17 mouse cellular contexts compared by ENCODE assay signal in genomic region chr2:18731718-18732117, GRCm38 (mm10). TPM values are rescaled to one million over a fixed set of nuclear protein-coding genes. Genes with fewer than 3 reads are reported as not detected.
A peak's percentile ranks its signal among the peaks of the same experiment; 100 is the strongest.
DNase-seq lines count a peak whose midpoint lies in the region; ATAC-seq and TF ChIP-seq lines count a peak whose summit lies in the region.
"Had no signal": no experiment of that assay in that cellular context is flagged by ENCODE, and none has a peak within 500 bp of the region (broad histone marks: within the 10 kb centered on the region; RNA-seq: fewer than 3 reads in every experiment).

No protein-coding gene starts in this region.

- H3K4me2 ChIP-seq in hindbrain, embryonic 12.5 days (replicated peaks), result peak overlapping the region; percentile 32
- 0 out of 2 replicates have a peak overlapping the region, but pooled peaks have one; percentile 31 for H3K4me2 ChIP-seq in midbrain, embryonic 16.5 days (ENCODE audit: low read length)
- H3K4me2 ChIP-seq in stomach, postnatal 0 days (replicated peaks; ENCODE audit: low read depth), result no peak overlapping the region
- H3K4me2 ChIP-seq: embryonic facial prominence, embryonic 13.5 days; heart, embryonic 15.5 days; liver, embryonic 12.5 days had no signal

- 0 out of 2 replicates have a peak, but pooled peaks cover 7% of the 10 kb centered on the region for H3K4me1 ChIP-seq in hindbrain, embryonic 12.5 days
- no peaks in the 10 kb centered on the region for H3K4me1 ChIP-seq in midbrain, embryonic 16.5 days (ENCODE audit: control insufficient read depth, insufficient read depth, low read length)
- H3K4me1 ChIP-seq in stomach, postnatal 0 days (replicated peaks; ENCODE audit: control insufficient read depth, insufficient read depth), result no peaks in the 10 kb centered on the region
- H3K4me1 ChIP-seq: embryonic facial prominence, embryonic 13.5 days; heart, embryonic 15.5 days had no signal

- H3K4me3 ChIP-seq in hindbrain, embryonic 12.5 days, result no peak overlapping the region
- H3K4me3 ChIP-seq in midbrain, embryonic 16.5 days (ENCODE audit: low read depth, low read length), result no peak overlapping the region
- no peak overlapping the region for H3K4me3 ChIP-seq in stomach, postnatal 0 days (ENCODE audit: low read depth, low read length)
- H3K4me3 ChIP-seq: embryonic facial prominence, embryonic 13.5 days; heart, embryonic 15.5 days; liver, embryonic 12.5 days had no signal

- H3K27me3 ChIP-seq in hindbrain, embryonic 12.5 days, result no peaks in the 10 kb centered on the region
- no peaks in the 10 kb centered on the region for H3K27me3 ChIP-seq in midbrain, embryonic 16.5 days (ENCODE audit: control insufficient read depth, insufficient read depth, low read depth, low read length)
- H3K27me3 ChIP-seq in stomach, postnatal 0 days (ENCODE audit: control insufficient read depth, insufficient read depth, low read length), result no peaks in the 10 kb centered on the region
- H3K27me3 ChIP-seq: embryonic facial prominence, embryonic 13.5 days; heart, embryonic 15.5 days; liver, embryonic 12.5 days had no signal

- TF ChIP-seq EP300 in stomach, postnatal 0 days (optimal IDR thresholded peaks at IDR 0.05), result no peak

- no peak overlapping the region for H3K9ac ChIP-seq in hindbrain, embryonic 12.5 days
- no peak overlapping the region for H3K9ac ChIP-seq in midbrain, embryonic 16.5 days (ENCODE audit: low read depth, low read length)
- H3K9ac ChIP-seq in stomach, postnatal 0 days (ENCODE audit: low read length), result no peak overlapping the region
- H3K9ac ChIP-seq: embryonic facial prominence, embryonic 13.5 days; heart, embryonic 15.5 days; liver, embryonic 12.5 days had no signal

- H3K27ac ChIP-seq in hindbrain, embryonic 12.5 days, result no peak overlapping the region
- H3K27ac ChIP-seq in midbrain, embryonic 16.5 days (ENCODE audit: low read length), result no peak overlapping the region
- H3K27ac ChIP-seq in stomach, postnatal 0 days (replicated peaks), result no peak overlapping the region
- H3K27ac ChIP-seq: embryonic facial prominence, embryonic 13.5 days; heart, embryonic 15.5 days; liver, embryonic 12.5 days had no signal

- TF ChIP-seq CTCF in brain, embryonic 14.5 days (IDR thresholded peaks at IDR 0.05; ENCODE audit: borderline replicate concordance, extremely low read depth, insufficient read depth, insufficient read length), result no peak
- TF ChIP-seq CTCF in stomach, postnatal 0 days (IDR thresholded peaks at IDR 0.05; ENCODE audit: low read depth), result no peak

- TF ChIP-seq POLR2A in brain, embryonic 14.5 days (IDR thresholded peaks at IDR 0.05; ENCODE audit: borderline replicate concordance, extremely low read depth, insufficient read depth, insufficient read length, poor library complexity, severe bottlenecking), result no peak

- peak; percentile 86 for ATAC-seq in hindbrain, embryonic 12.5 days (ENCODE audit: low FRiP score)
- ATAC-seq in midbrain, embryonic 16.5 days, result no peak
- no peak for ATAC-seq in stomach, postnatal 0 days (ENCODE audit: low FRiP score, low TSS enrichment)
- no peak for ATAC-seq in inflammation-experienced regulatory T-cells, adult 6 months
- ATAC-seq: liver, embryonic 12.5 days; lung, postnatal 0 days had no signal

- H3K36me3 ChIP-seq in hindbrain, embryonic 12.5 days, result no peaks in the 10 kb centered on the region
- H3K36me3 ChIP-seq in midbrain, embryonic 16.5 days (ENCODE audit: control insufficient read depth, insufficient read depth, low read length), result no peaks in the 10 kb centered on the region
- no peaks in the 10 kb centered on the region for H3K36me3 ChIP-seq in stomach, postnatal 0 days (ENCODE audit: control insufficient read depth, insufficient read depth, low read length)
- H3K36me3 ChIP-seq: embryonic facial prominence, embryonic 13.5 days; heart, embryonic 15.5 days; liver, embryonic 12.5 days had no signal

- H3K9me3 ChIP-seq in hindbrain, embryonic 12.5 days (replicated peaks), result no peaks in the 10 kb centered on the region
- H3K9me3 ChIP-seq in midbrain, embryonic 16.5 days (replicated peaks; ENCODE audit: control insufficient read depth, low read length, poor library complexity, severe bottlenecking), result no peaks in the 10 kb centered on the region
- no peaks in the 10 kb centered on the region for H3K9me3 ChIP-seq in stomach, postnatal 0 days (ENCODE audit: control insufficient read depth, low read length)
- H3K9me3 ChIP-seq: embryonic facial prominence, embryonic 13.5 days; heart, embryonic 15.5 days; liver, embryonic 12.5 days had no signal

- 17% methylated on average over 9 of the region's 9 CpGs for WGBS in hindbrain, embryonic 12.5 days
- WGBS in midbrain, embryonic 16.5 days, result 14% methylated on average over 9 of the region's 9 CpGs
- WGBS in stomach, postnatal 0 days, result 43% methylated on average over 9 of the region's 9 CpGs

- DNase-seq in brain, embryonic 14.5 days (ENCODE audit: low read depth), result peak; percentile 85
- peak; percentile 61 for DNase-seq in embryo, embryonic 11 days
- no peak for DNase-seq in stomach, postnatal 0 days (ENCODE audit: low spot score)
- DNase-seq in layer of hippocampus, postnatal 25 days (ENCODE audit: extremely low spot score in 1 of 2, low spot score in 1 of 2), result no peak
- DNase-seq in cerebellum, postnatal 14 days, result no peak
- DNase-seq: cerebellum, adult 8-10 months; gastrocnemius, postnatal 36 days; kidney, postnatal 14 days; thymus, postnatal 14 days had no signal

RNA-seq across cellular contexts. Expression of gene Spag6, which starts 37.9 kb away (rescaled TPM):
- polyA plus RNA-seq in brain, embryonic 14.5 days (2012; rRNA removed), result 0.06 and 0.12 TPM in 2 replicates
- polyA plus RNA-seq in hindbrain, embryonic 12.5 days (2016; fragmentation: Nextera tagmentation; extraction: Ambion mirVana), result 0.22 and 0.35 TPM in 2 replicates
- polyA plus RNA-seq in midbrain, embryonic 16.5 days (2015; fragmentation: Nextera tagmentation; extraction: Ambion mirVana), result 0.10 TPM in 1 of 2 replicates, not detected in the other
- 0.10 and 0.21 TPM in 2 replicates for polyA plus RNA-seq in stomach, postnatal 0 days (2015; fragmentation: Nextera tagmentation; extraction: Ambion mirVana)
- total RNA-seq in layer of hippocampus, postnatal 25 days (2021), result 1 to 10 TPM; 3.8 to 5.5 TPM
- polyA plus RNA-seq in inflammation-experienced regulatory T-cells, adult 6 months (2017; shearing (Covaris generic)), result not detected
- polyA plus RNA-seq: intestine, embryonic 14.5 days; liver, embryonic 12.5 days had no signal

RNA-seq across cellular contexts. Expression of gene Bmi1, which starts 54.9 kb away (rescaled TPM):
- 75.4 and 93.2 TPM in 2 replicates for polyA plus RNA-seq in brain, embryonic 14.5 days (2012; rRNA removed)
- polyA plus RNA-seq in hindbrain, embryonic 12.5 days (2016; fragmentation: Nextera tagmentation; extraction: Ambion mirVana), result 42.4 and 46.8 TPM in 2 replicates
- 19.4 and 21.0 TPM in 2 replicates for polyA plus RNA-seq in midbrain, embryonic 16.5 days (2015; fragmentation: Nextera tagmentation; extraction: Ambion mirVana)
- 10.5 and 12.0 TPM in 2 replicates for polyA plus RNA-seq in stomach, postnatal 0 days (2015; fragmentation: Nextera tagmentation; extraction: Ambion mirVana)
- total RNA-seq in layer of hippocampus, postnatal 25 days (2021), result 10 to 100 TPM; 51.7 to 53.7 TPM
- 10 to 100 TPM; 10.3 to 18.0 (median 13.0) TPM for polyA plus RNA-seq in inflammation-experienced regulatory T-cells, adult 6 months (2017; shearing (Covaris generic))

RNA-seq across cellular contexts. Expression of gene Commd3, which starts 59.5 kb away (rescaled TPM):
- 114 and 143 TPM in 2 replicates for polyA plus RNA-seq in brain, embryonic 14.5 days (2012; rRNA removed)
- polyA plus RNA-seq in hindbrain, embryonic 12.5 days (2016; fragmentation: Nextera tagmentation; extraction: Ambion mirVana), result 174 and 180 TPM in 2 replicates
- polyA plus RNA-seq in midbrain, embryonic 16.5 days (2015; fragmentation: Nextera tagmentation; extraction: Ambion mirVana), result 188 and 194 TPM in 2 replicates
- 169 and 178 TPM in 2 replicates for polyA plus RNA-seq in stomach, postnatal 0 days (2015; fragmentation: Nextera tagmentation; extraction: Ambion mirVana)
- total RNA-seq in layer of hippocampus, postnatal 25 days (2021), result 100 to 1,000 TPM; 104 to 110 TPM
- 100 to 1,000 TPM; 214 to 252 (median 247) TPM for polyA plus RNA-seq in inflammation-experienced regulatory T-cells, adult 6 months (2017; shearing (Covaris generic))

Comparison
In these comparisons a context has a peak if more than half of its experiments do, and no peak if none do; other contexts are left out.
1. DNase-seq: peak in brain, embryonic 14.5 days (single experiment) and embryo, embryonic 11 days (single experiment); none in stomach, postnatal 0 days (single experiment), layer of hippocampus, postnatal 25 days (0 of 2) and cerebellum, postnatal 14 days (0 of 2).